22 mouse cellular contexts compared by ENCODE assay signal in genomic region chr19:41634999-41635398, GRCm38 (mm10). TPM values are rescaled to one million over a fixed set of nuclear protein-coding genes. Genes with fewer than 3 reads are reported as not detected.
DNase-seq lines count a peak whose midpoint lies in the region; ATAC-seq and TF ChIP-seq lines count a peak whose summit lies in the region.
"Had no signal": no experiment of that assay in that cellular context is flagged by ENCODE, and none has a peak within 500 bp of the region (broad histone marks: within the 10 kb centered on the region; RNA-seq: fewer than 3 reads in every experiment).

No protein-coding gene starts in this region.

- WGBS in forebrain, postnatal 0 days = 33% methylated on average over 6 of the region's 6 CpGs
- 76% methylated on average over 6 of the region's 6 CpGs for WGBS in forebrain, embryonic 12.5 days
- WGBS in thymus, adult 2 months = 92% methylated on average over 6 of the region's 6 CpGs

- H3K27ac ChIP-seq in forebrain, postnatal 0 days (ENCODE audit: low read depth, low read length) = no peak overlapping the region
- no peak overlapping the region for H3K27ac ChIP-seq in forebrain, embryonic 12.5 days
- H3K27ac ChIP-seq in thymus, adult 2 months (ENCODE audit: control insufficient read depth, insufficient read depth, low read length) = no peak overlapping the region
- H3K27ac ChIP-seq: forebrain, embryonic 10.5 days; heart, adult 2 months; heart, embryonic 10.5 days; heart, embryonic 13.5 days; hindbrain, embryonic 13.5 days had no signal

- 0 out of 2 replicates have a peak, but pooled peaks have one; percentile 6 for TF ChIP-seq CTCF in forebrain, postnatal 0 days (IDR thresholded peaks at IDR 0.05; ENCODE audit: low read depth)
- TF ChIP-seq CTCF in brain, embryonic 14.5 days (IDR thresholded peaks at IDR 0.05; ENCODE audit: borderline replicate concordance, extremely low read depth, insufficient read depth, insufficient read length) = no peak
- no peak for TF ChIP-seq CTCF in thymus, adult 2 months (IDR thresholded peaks at IDR 0.05; ENCODE audit: borderline replicate concordance, control insufficient read depth, extremely low read depth, insufficient read depth, low read length, poor library complexity)

- TF ChIP-seq POLR2A in brain, embryonic 14.5 days (IDR thresholded peaks at IDR 0.05; ENCODE audit: borderline replicate concordance, extremely low read depth, insufficient read depth, insufficient read length, poor library complexity, severe bottlenecking) = no peak
- no peak for TF ChIP-seq POLR2A in thymus, adult 2 months (IDR thresholded peaks at IDR 0.05; ENCODE audit: control insufficient read depth, extremely low read depth, insufficient read depth, low read length, poor library complexity)

- no peak for DNase-seq in forebrain, postnatal 0 days
- DNase-seq in left cerebral cortex, postnatal 4 days = peak; percentile 74
- no peak for DNase-seq in left cerebral cortex, postnatal 14 days (ENCODE audit: low spot score in 2 of 2)
- peak; percentile 49 for DNase-seq in brain, embryonic 14.5 days (ENCODE audit: low read depth)
- DNase-seq in retina, embryonic 14.5 days (ENCODE audit: low spot score) = peak; percentile 49
- DNase-seq in thymus, adult 2 months = no peak
- DNase-seq: adrenal gland, adult 2 months; adrenal gland, postnatal 14 days; cerebellum, adult 11-12 months; cerebellum, adult 9-10 months; gastrocnemius, postnatal 36 days; heart, adult 2 months; heart, postnatal 14 days; heart, postnatal 4 days had no signal

- H3K4me1 ChIP-seq in forebrain, postnatal 0 days (ENCODE audit: insufficient read depth) = no peaks in the 10 kb centered on the region
- no peaks in the 10 kb centered on the region; the same call in 1 of the 2 replicates for H3K4me1 ChIP-seq in forebrain, embryonic 12.5 days
- peaks cover 8% of the 10 kb centered on the region for H3K4me1 ChIP-seq in thymus, adult 2 months (replicated peaks; ENCODE audit: control insufficient read depth, insufficient read depth, low read length)

- no peaks in the 10 kb centered on the region for H3K27me3 ChIP-seq in forebrain, postnatal 0 days (ENCODE audit: insufficient read depth, low read length)
- H3K27me3 ChIP-seq in forebrain, embryonic 12.5 days = peaks cover 4% of the 10 kb centered on the region; the same call in 1 of the 2 replicates
- no peaks in the 10 kb centered on the region for H3K27me3 ChIP-seq in thymus, adult 2 months (ENCODE audit: control insufficient read depth, insufficient read depth, low read length)

- intact Hi-C loops in left cerebral cortex, postnatal 4 days (cut with DNase I) = no loop called here
- intact Hi-C loops in left cerebral cortex, postnatal 14 days (cut with DNase I) = no loop called here

- H3K4me3 ChIP-seq in forebrain, postnatal 0 days (ENCODE audit: low read depth, low read length) = no peak overlapping the region
- H3K4me3 ChIP-seq in forebrain, embryonic 12.5 days (replicated peaks) = no peak overlapping the region
- H3K4me3 ChIP-seq in thymus, adult 2 months (ENCODE audit: control insufficient read depth, insufficient read depth, low read length) = no peak overlapping the region
- H3K4me3 ChIP-seq: forebrain, embryonic 10.5 days; heart, adult 2 months; heart, embryonic 10.5 days; heart, embryonic 13.5 days; hindbrain, embryonic 13.5 days had no signal

- peak; percentile 45; the same call in 1 of the 2 replicates for ATAC-seq in forebrain, postnatal 0 days
- no peak for ATAC-seq in forebrain, embryonic 12.5 days (ENCODE audit: low FRiP score)
- ATAC-seq: CD4-positive, CD25-positive, alpha-beta regulatory T cell, adult 4 months; forebrain, embryonic 14.5 days; intestine, postnatal 0 days had no signal

- H3K9ac ChIP-seq in forebrain, postnatal 0 days = no peak overlapping the region
- H3K9ac ChIP-seq in forebrain, embryonic 12.5 days = no peak overlapping the region
- H3K9ac ChIP-seq: heart, embryonic 13.5 days; hindbrain, embryonic 13.5 days had no signal

- peaks cover 11% of the 10 kb centered on the region; the same call in 1 of the 2 replicates for H3K36me3 ChIP-seq in forebrain, postnatal 0 days (ENCODE audit: insufficient read depth)
- peaks cover 2% of the 10 kb centered on the region; the same call in 1 of the 2 replicates for H3K36me3 ChIP-seq in forebrain, embryonic 12.5 days (replicated peaks)
- no peaks in the 10 kb centered on the region for H3K36me3 ChIP-seq in thymus, adult 2 months (ENCODE audit: control insufficient read depth, insufficient read depth, low read length)
- H3K36me3 ChIP-seq: forebrain, embryonic 10.5 days; heart, embryonic 10.5 days; heart, embryonic 13.5 days had no signal

- no peak overlapping the region for H3K4me2 ChIP-seq in forebrain, postnatal 0 days (ENCODE audit: low read depth)
- H3K4me2 ChIP-seq in forebrain, embryonic 12.5 days = no peak overlapping the region
- H3K4me2 ChIP-seq: heart, embryonic 13.5 days; hindbrain, embryonic 13.5 days had no signal

- no peaks in the 10 kb centered on the region for H3K9me3 ChIP-seq in forebrain, postnatal 0 days (ENCODE audit: low read length)
- no peaks in the 10 kb centered on the region for H3K9me3 ChIP-seq in forebrain, embryonic 12.5 days
- H3K9me3 ChIP-seq: forebrain, embryonic 10.5 days; heart, embryonic 10.5 days; heart, embryonic 13.5 days; hindbrain, embryonic 13.5 days had no signal

RNA-seq across cellular contexts. Expression of gene Gm340, which starts 52.8 kb away (rescaled TPM):
- 6.8 and 7.6 TPM in 2 replicates for total RNA-seq in forebrain, postnatal 0 days (2014; rRNA removed)
- polyA plus RNA-seq in forebrain, postnatal 0 days (2015; fragmentation: Nextera tagmentation; extraction: Ambion mirVana) = 1.2 and 1.7 TPM in 2 replicates
- 3.0 and 3.7 TPM in 2 replicates for polyA plus RNA-seq in forebrain, embryonic 12.5 days (2016; fragmentation: Nextera tagmentation; extraction: Ambion mirVana)
- total RNA-seq in left cerebral cortex, postnatal 4 days (2021) = 10 to 100 TPM; 14.1 to 15.9 TPM
- total RNA-seq in left cerebral cortex, postnatal 14 days (2021) = 10 to 100 TPM in 1 of 2 experiments, 1 to 10 TPM in 1; 9.6 to 11.4 TPM
- polyA plus RNA-seq in brain, embryonic 14.5 days (2012; rRNA removed) = 1.8 and 3.2 TPM in 2 replicates
- 2.8 and 3.0 TPM in 2 replicates for polyA plus RNA-seq in thymus, adult 2 months (2012; rRNA removed)

Comparison
In these comparisons a context has a peak if more than half of its experiments do, and no peak if none do; other contexts are left out.
1. DNase-seq: peak in left cerebral cortex, postnatal 4 days (single experiment), brain, embryonic 14.5 days (single experiment) and retina, embryonic 14.5 days (single experiment); none in forebrain, postnatal 0 days (single experiment), left cerebral cortex, postnatal 14 days (0 of 2) and thymus, adult 2 months (single experiment).